Mouse (Mus musculus): ENCODE measurements around the gene Tbx1. TPM values are rescaled to one million over a fixed set of nuclear protein-coding genes. Genes with fewer than 3 reads are reported as not detected.

Tbx1 gene
- total and polyA plus RNA-seq, 3 experiments: not detected

- no peak for TF ChIP-seq ELF1 (IDR thresholded peaks at IDR 0.05; ENCODE audit: low read depth, low read length)
- TF ChIP-seq USF1 (IDR thresholded peaks at IDR 0.05; ENCODE audit: low read depth, low read length): no peak
- no peak for TF ChIP-seq JUND (IDR thresholded peaks at IDR 0.05; ENCODE audit: low read depth, low read length)
- TF ChIP-seq GABPA (IDR thresholded peaks at IDR 0.05; ENCODE audit: low read depth, low read length): no peak
- TF ChIP-seq MAFK (IDR thresholded peaks at IDR 0.05; ENCODE audit: borderline replicate concordance, low read depth, low read length): no peak
- TF ChIP-seq ZMIZ1 (IDR thresholded peaks at IDR 0.05; ENCODE audit: low read depth, low read length): no peak
- TF ChIP-seq POLR2AphosphoS5 (IDR thresholded peaks at IDR 0.05; ENCODE audit: borderline replicate concordance, low read depth, low read length): no peak
- no peak for TF ChIP-seq ETS1 (IDR thresholded peaks at IDR 0.05; ENCODE audit: low read depth, low read length)
- no peak for TF ChIP-seq CTCF (IDR thresholded peaks at IDR 0.05 in 2 of 3, conservative IDR thresholded peaks at IDR 0.05 in 1 of 3; ENCODE audit: control insufficient read depth in 1 of 3, insufficient read depth in 1 of 3, low read depth in 2 of 3, low read length in 3 of 3, poor library complexity in 1 of 3, severe bottlenecking in 1 of 3)
- TF ChIP-seq MAX (IDR thresholded peaks at IDR 0.05; ENCODE audit: low read length): no peak
- no peak for TF ChIP-seq CHD2 (IDR thresholded peaks at IDR 0.05; ENCODE audit: low read length)
- Histone ChIP-seq H3K27ac (ENCODE audit: control insufficient read depth, low read depth, low read length) (no peak overlapping the region), H3K9ac (ENCODE audit: control insufficient read depth, low read depth, low read length, poor library complexity, severe bottlenecking) (no peak overlapping the region), H3K4me1 (ENCODE audit: control insufficient read depth in 1 of 2, insufficient read depth in 2 of 2, low read length in 2 of 2) (no peaks in the 10 kb centered on the region), H3K36me3 (ENCODE audit: control insufficient read depth in 1 of 2, insufficient read depth in 2 of 2, low read length in 2 of 2) (no peaks in the 10 kb centered on the region), H3K27me3 (ENCODE audit: control insufficient read depth in 1 of 2, insufficient read depth in 2 of 2, low read length in 2 of 2) (no peaks in the 10 kb centered on the region), H3K4me3 (ENCODE audit: control insufficient read depth in 1 of 2, insufficient read depth in 1 of 2, low read depth in 2 of 2, low read length in 2 of 2) (no peak overlapping the region), H3K79me2 (ENCODE audit: control insufficient read depth, insufficient read depth, low read length, poor library complexity) (no peaks in the 10 kb centered on the region), H3K9me3 (replicated peaks; ENCODE audit: insufficient read depth, low read length) (no peaks in the 10 kb centered on the region)
- no peak for DNase-seq (ENCODE audit: low read depth, low spot score)
Observed at GRCm38 (mm10) chr16:18587847-18588737, 2.4 kb downstream of the Tbx1 start.

DNA sequence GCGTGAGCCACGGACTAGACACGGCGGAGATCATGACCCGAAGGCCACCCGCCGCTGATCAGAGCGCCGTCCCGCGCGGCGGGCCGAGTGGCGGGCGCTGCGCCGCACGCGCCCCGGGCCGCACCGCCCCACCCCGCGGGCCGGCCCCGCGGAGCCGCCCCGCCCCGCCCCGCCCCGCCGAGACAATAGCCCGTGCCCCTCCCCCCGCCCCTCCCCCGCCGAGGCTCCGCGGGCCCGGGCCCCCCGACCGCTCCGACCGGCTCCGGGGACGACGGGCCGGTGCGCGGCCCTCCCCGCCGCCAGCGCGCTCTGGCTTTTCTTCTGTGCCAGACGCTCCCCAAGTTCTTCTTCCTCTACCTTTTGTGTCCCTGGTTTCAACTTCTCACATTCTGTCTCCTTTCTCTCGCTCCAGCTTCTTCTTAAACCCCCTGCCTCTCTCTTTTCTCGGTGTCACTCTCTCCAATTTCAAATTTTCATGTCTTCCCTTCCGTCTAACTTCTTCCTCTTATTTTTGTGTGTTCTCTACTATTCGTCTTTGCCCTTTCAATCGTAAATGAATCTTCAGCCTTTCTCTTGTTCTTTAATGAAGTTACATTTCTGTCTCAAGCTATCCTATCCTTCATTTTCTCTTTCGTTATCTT is 3.4 kb downstream of the Tbx1 start:
- H3K27ac ChIP-seq (ENCODE audit: control insufficient read depth, low read depth, low read length): no peak overlapping the region
- no peak overlapping the region for H3K9ac ChIP-seq (ENCODE audit: control insufficient read depth, low read depth, low read length, poor library complexity, severe bottlenecking)
- no peaks in the 10 kb centered on the region for H3K79me2 ChIP-seq (ENCODE audit: control insufficient read depth, insufficient read depth, low read length, poor library complexity)
- H3K9me3 ChIP-seq (replicated peaks; ENCODE audit: insufficient read depth, low read length): no peaks in the 10 kb centered on the region
- H3K4me1 ChIP-seq (ENCODE audit: control insufficient read depth in 1 of 2, insufficient read depth in 2 of 2, low read length in 2 of 2): no peaks in the 10 kb centered on the region
- H3K36me3 ChIP-seq (ENCODE audit: control insufficient read depth in 1 of 2, insufficient read depth in 2 of 2, low read length in 2 of 2): no peaks in the 10 kb centered on the region
- TF ChIP-seq NRF1 (IDR thresholded peaks at IDR 0.05; ENCODE audit: insufficient read depth, low read depth, low read length, poor library complexity, severe bottlenecking): no peak
- DNase-seq (ENCODE audit: low read depth, low spot score): no peak
- no peak overlapping the region for H3K4me3 ChIP-seq (ENCODE audit: control insufficient read depth in 1 of 2, insufficient read depth in 1 of 2, low read depth in 2 of 2, low read length in 2 of 2)
- H3K27me3 ChIP-seq (ENCODE audit: control insufficient read depth in 1 of 2, insufficient read depth in 2 of 2, low read length in 2 of 2): no peaks in the 10 kb centered on the region
